In the genomic region with DNA sequence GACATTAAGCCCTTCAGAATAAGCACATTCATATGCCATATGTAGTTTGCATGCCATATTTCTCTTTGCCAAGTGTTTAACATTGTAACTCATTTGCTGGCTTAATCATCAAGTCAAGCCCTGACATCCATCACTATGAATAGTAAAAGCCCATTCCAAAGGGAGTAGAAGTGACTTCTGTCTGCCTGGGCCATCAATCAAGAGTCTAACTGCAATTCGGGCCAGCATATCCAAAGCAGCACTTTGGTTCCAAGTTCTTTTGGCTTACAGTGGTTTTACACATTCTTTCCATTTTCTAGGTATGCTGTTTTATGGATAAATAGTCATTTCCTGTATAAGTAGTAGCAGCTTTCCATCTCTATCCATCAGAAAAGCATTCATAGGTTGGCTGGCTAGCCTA, we compare ENCODE assay signal across 22 mouse cellular contexts.
"Had no signal": no experiment of that assay in that cellular context is flagged by ENCODE, and none has a peak within 500 bp of the region (broad histone marks: within the 10 kb centered on the region; RNA-seq: fewer than 3 reads in every experiment).

No protein-coding gene starts in this region.

- H3K36me3 ChIP-seq: kidney, embryonic 15.5 days; limb, embryonic 12.5 days; midbrain, embryonic 12.5 days; midbrain, embryonic 15.5 days; neural tube, embryonic 12.5 days; neural tube, embryonic 15.5 days had no signal

- ATAC-seq: liver, postnatal 0 days; lung, postnatal 0 days; midbrain, embryonic 15.5 days had no signal

- H3K4me3 ChIP-seq: kidney, embryonic 15.5 days; layer of hippocampus, adult 2 months; limb, embryonic 12.5 days; midbrain, embryonic 12.5 days; midbrain, embryonic 15.5 days; neural tube, embryonic 12.5 days; neural tube, embryonic 15.5 days had no signal

- DNase-seq: kidney, adult 11 months; kidney, adult 8-10 months; kidney, postnatal 25 days; layer of hippocampus, adult 9-11 months; liver, postnatal 0 days; lung, embryonic 14.5 days; right cerebral cortex, adult 18-20 months; right cerebral cortex, postnatal 14 days; right cerebral cortex, postnatal 4 days; thymus, adult 18-20 months; thymus, postnatal 36 days had no signal

- H3K9me3 ChIP-seq: kidney, embryonic 15.5 days; limb, embryonic 12.5 days; midbrain, embryonic 12.5 days; midbrain, embryonic 15.5 days; neural tube, embryonic 12.5 days; neural tube, embryonic 15.5 days had no signal

- H3K4me2 ChIP-seq: kidney, embryonic 15.5 days; limb, embryonic 12.5 days; liver, embryonic 11.5 days; lung, embryonic 14.5 days; midbrain, embryonic 12.5 days; midbrain, embryonic 15.5 days; neural tube, embryonic 12.5 days; neural tube, embryonic 15.5 days had no signal

- H3K9ac ChIP-seq: kidney, embryonic 15.5 days; limb, embryonic 12.5 days; liver, embryonic 14.5 days; liver, postnatal 0 days; lung, embryonic 14.5 days; midbrain, embryonic 12.5 days; midbrain, embryonic 15.5 days; neural tube, embryonic 12.5 days; neural tube, embryonic 15.5 days had no signal

- H3K27me3 ChIP-seq: kidney, embryonic 15.5 days; limb, embryonic 12.5 days; midbrain, embryonic 12.5 days; midbrain, embryonic 15.5 days; neural tube, embryonic 12.5 days; neural tube, embryonic 15.5 days had no signal

- H3K27ac ChIP-seq: kidney, embryonic 15.5 days; layer of hippocampus, adult 2 months; limb, embryonic 12.5 days; liver, embryonic 14.5 days; macrophage; midbrain, embryonic 12.5 days; midbrain, embryonic 15.5 days; neural tube, embryonic 12.5 days; neural tube, embryonic 15.5 days had no signal

- H3K4me1 ChIP-seq: kidney, embryonic 15.5 days; limb, embryonic 12.5 days; midbrain, embryonic 15.5 days; neural tube, embryonic 12.5 days had no signal
